Mouse (Mus musculus) embryonic fibroblast, embryonic 13.5 days (primary cell): ENCODE data around the gene Kdm1a.

Source experiments
- CTCF ChIP-seq: IDR thresholded peaks from 2 replicates; pipeline ENCODE4 v1.5.1; 2011; ENCODE audit warnings: mild to moderate bottlenecking, control low read depth, low read length, moderate library complexity, borderline replicate concordance; ENCODE audit not compliant: insufficient read depth
- POLR2A ChIP-seq: IDR thresholded peaks from 2 replicates; pipeline ENCODE4 v1.6.1; 2011; ENCODE audit warnings: low read depth, mild to moderate bottlenecking, control low read depth, low read length, moderate library complexity

- TF ChIP-seq CTCF (no peak), POLR2A (no peak)
Measured at GRCm38 (mm10) chr4:136568629-136569028, 33.9 kb downstream of the Kdm1a start.
